Mouse (Mus musculus) CH12.LX (cell line): ENCODE results near the gene Lrguk. TPM values are rescaled to one million over a fixed set of nuclear protein-coding genes. Genes with fewer than 3 reads are reported as not detected.

Experiments
- DNase-seq: peaks from one replicate; pipeline ENCODE4 v3.0.0-alpha.2; 2013; ENCODE audit errors: extremely low read depth
- H3K27ac ChIP-seq: 2 replicates; pipeline ENCODE4 v1.5.1; 2012; ENCODE audit warnings: low read depth, mild to moderate bottlenecking, control low read depth, moderate library complexity; ENCODE audit not compliant: insufficient read depth
- H3K27me3 ChIP-seq: replicated peaks from 2 replicates; pipeline ENCODE3; 2012; ENCODE audit warnings: inconsistent platforms
- H3K36me3 ChIP-seq, 2 experiments: replicated peaks in 1 of 2; 2 replicates each; pipeline versions ENCODE3 to v1.6.1; 2012; ENCODE audit warnings: inconsistent platforms in 1 of 2, low read length in 1 of 2, mild to moderate bottlenecking in 1 of 2, mixed read lengths in 1 of 2, moderate library complexity in 1 of 2; ENCODE audit not compliant: control insufficient read depth in 1 of 2, insufficient read depth in 1 of 2
- H3K4me1 ChIP-seq, 2 experiments: 2 replicates each; pipeline ENCODE4 v1.6.1; 2012; ENCODE audit warnings: inconsistent platforms in 1 of 2, moderate library complexity in 1 of 2; ENCODE audit not compliant: insufficient read depth in 2 of 2, control insufficient read depth in 1 of 2
- H3K4me2 ChIP-seq: 2 replicates; pipeline ENCODE4 v1.6.1; 2012; ENCODE audit warnings: low read depth, mild to moderate bottlenecking, control low read depth; ENCODE audit not compliant: poor library complexity, insufficient read depth, severe bottlenecking
- H3K4me3 ChIP-seq, 3 experiments: fragments of 150-350 bp in 1 of 3; sonication (generic) in 1 of 3; replicated peaks in 1 of 3; 2 replicates each; pipeline versions ENCODE3 to v1.5.1; 2011 to 2012; ENCODE audit warnings: low read depth in 2 of 3, low read length in 2 of 3, mild to moderate bottlenecking in 2 of 3, moderate library complexity in 2 of 3, control low read depth in 1 of 3, improper control_type of control experiment in 1 of 3, inconsistent platforms in 1 of 3, mixed read lengths in 1 of 3; ENCODE audit not compliant: poor library complexity in 1 of 3
- H3K79me2 ChIP-seq: replicated peaks from 2 replicates; pipeline ENCODE4 v1.6.1; 2012; ENCODE audit warnings: mild to moderate bottlenecking, moderate library complexity; ENCODE audit not compliant: control insufficient read depth, poor library complexity, insufficient read depth, severe bottlenecking; ENCODE audit errors: extremely low read depth
- H3K9ac ChIP-seq: 2 replicates; pipeline ENCODE4 v1.6.1; 2012; ENCODE audit warnings: low read depth, mild to moderate bottlenecking, control low read depth, moderate library complexity; ENCODE audit not compliant: insufficient read depth
- H3K9me3 ChIP-seq: replicated peaks from 2 replicates; pipeline ENCODE3; 2012; ENCODE audit warnings: low read length, inconsistent platforms, mixed read lengths
- BHLHE40 ChIP-seq: IDR thresholded peaks from 2 replicates; pipeline ENCODE4 v1.6.1; 2011; ENCODE audit warnings: mild to moderate bottlenecking, low read depth, low read length, improper control_type of control experiment
- EP300 ChIP-seq: IDR thresholded peaks from 2 replicates; pipeline ENCODE4 v1.6.1; 2011; ENCODE audit warnings: low read length, improper control_type of control experiment
- IRF4 ChIP-seq: IDR thresholded peaks from 2 replicates; pipeline ENCODE4 v1.6.1; 2014; ENCODE audit warnings: low read depth, mild to moderate bottlenecking, inconsistent platforms, low read length, improper control_type of control experiment
- JUN ChIP-seq: IDR thresholded peaks from 2 replicates; pipeline ENCODE4 v1.6.1; 2011; ENCODE audit warnings: low read depth, mild to moderate bottlenecking, low read length, improper control_type of control experiment, moderate library complexity; ENCODE audit not compliant: insufficient read depth
- JUND ChIP-seq: conservative IDR thresholded peaks from 2 replicates; pipeline ENCODE4 v1.6.1; 2011; ENCODE audit warnings: low read depth, low read length, improper control_type of control experiment
- KAT2A ChIP-seq: IDR thresholded peaks from 2 replicates; pipeline ENCODE4 v1.6.1; 2012; ENCODE audit warnings: low read length, improper control_type of control experiment, inconsistent platforms; ENCODE audit not compliant: insufficient replicate concordance
- MAX ChIP-seq: IDR thresholded peaks from 2 replicates; pipeline ENCODE4 v1.6.1; 2011; ENCODE audit warnings: low read length, improper control_type of control experiment
- MAZ ChIP-seq: IDR thresholded peaks from 2 replicates; pipeline ENCODE4 v1.6.1; 2012; ENCODE audit warnings: low read depth, mild to moderate bottlenecking, inconsistent platforms, low read length, improper control_type of control experiment, moderate library complexity
- MYC ChIP-seq: IDR thresholded peaks from 2 replicates; pipeline ENCODE4 v1.6.1; 2011; ENCODE audit warnings: low read depth, mild to moderate bottlenecking, improper control_type of control experiment, low read length
- NRF1 ChIP-seq: IDR thresholded peaks from 2 replicates; pipeline ENCODE4 v1.6.1; 2014; ENCODE audit warnings: low read depth, mild to moderate bottlenecking, inconsistent platforms, low read length, improper control_type of control experiment, moderate library complexity
- POLR2A ChIP-seq: IDR thresholded peaks from 2 replicates; pipeline ENCODE4 v1.6.1; 2011; ENCODE audit warnings: low read depth, mild to moderate bottlenecking, improper control_type of control experiment, low read length
- POLR2AphosphoS2 ChIP-seq: IDR thresholded peaks from 2 replicates; pipeline ENCODE4 v1.6.1; 2011; ENCODE audit warnings: low read depth, low read length, improper control_type of control experiment
- SIN3A ChIP-seq: IDR thresholded peaks from 2 replicates; pipeline ENCODE4 v1.6.1; 2012; ENCODE audit warnings: low read length, improper control_type of control experiment, inconsistent platforms
- SMC3 ChIP-seq: IDR thresholded peaks from 2 replicates; pipeline ENCODE4 v1.6.1; 2011; ENCODE audit warnings: low read depth, low read length, improper control_type of control experiment
- UBTF ChIP-seq: IDR thresholded peaks from 2 replicates; pipeline ENCODE4 v1.6.1; 2012; ENCODE audit warnings: low read depth, mild to moderate bottlenecking, inconsistent platforms, low read length, improper control_type of control experiment, moderate library complexity
- USF2 ChIP-seq: conservative IDR thresholded peaks from 2 replicates; pipeline ENCODE4 v1.6.1; 2011; ENCODE audit warnings: low read depth, low read length, improper control_type of control experiment
- ZC3H11A ChIP-seq: IDR thresholded peaks from 2 replicates; pipeline ENCODE4 v1.6.1; 2012; ENCODE audit warnings: low read depth, mild to moderate bottlenecking, inconsistent platforms, low read length, improper control_type of control experiment
- ZMIZ1 ChIP-seq: IDR thresholded peaks from 2 replicates; pipeline ENCODE4 v1.6.1; 2012; ENCODE audit warnings: low read depth, mild to moderate bottlenecking, inconsistent platforms, low read length, improper control_type of control experiment
- ZNF384 ChIP-seq: IDR thresholded peaks from 2 replicates; pipeline ENCODE4 v1.6.1; 2012; ENCODE audit warnings: low read depth, low read length, improper control_type of control experiment, inconsistent platforms
- dilution Hi-C: fragments of 300-500 bp; cut with MboI; formaldehyde crosslinking; loops from 2 replicates; pipeline ENCODE4 v1.14.3; 2020; ENCODE audit warnings: low sequenced_read_pairs; ENCODE audit not compliant: extremely low pct_unique_long_range_greater_than_20kb, extremely low pct_ligation_motif_present
- in situ Hi-C: fragments of 300-500 bp; cut with MboI; formaldehyde crosslinking; loops from 3 replicates; pipeline ENCODE4 v1.14.3; 2019; ENCODE audit warnings: low sequenced_read_pairs, low pct_ligation_motif_present, low pct_unique_long_range_greater_than_20kb, mixed read lengths
- polyA plus RNA-seq: library from polyadenylated mRNA; unstranded; fragments of >175 nt; gene quantifications from 2 replicates; pipeline ENCODE4 v1.2.1, GENCODE M21; 2012; ENCODE audit warnings: low read depth; ENCODE audit not compliant: insufficient read length
- total RNA-seq, 2 experiments: library from RNA; depleted of rRNA; stranded (reverse); fragments of 300-350 nt in 1 of 2; fragments of >200 nt in 1 of 2; gene quantifications; 2 replicates each; pipeline ENCODE4 v1.2.3; 2012 to 2014

Gene Lrguk
- total and polyA plus RNA-seq, 3 experiments: 0.85 to 1.6 (median 1.1) TPM

DNA sequence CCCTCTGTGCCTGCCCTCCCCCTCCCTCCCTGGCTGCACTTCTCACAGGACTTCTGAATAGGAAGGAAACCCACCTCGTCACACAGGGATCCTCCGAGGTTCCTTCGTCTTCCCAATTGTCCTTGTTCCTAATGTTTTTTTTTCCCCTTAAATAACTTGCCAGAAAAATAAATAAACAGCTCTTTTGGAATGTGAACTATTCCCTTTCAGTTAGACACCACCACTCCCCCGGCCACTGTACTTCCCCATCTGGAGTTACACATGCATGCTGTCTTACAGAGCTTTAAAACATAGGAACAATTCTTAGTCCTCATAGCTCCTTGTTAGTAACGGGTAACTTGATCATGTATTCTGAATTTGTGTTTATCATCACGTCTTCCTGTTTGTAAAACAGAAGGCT is 116.8 kb downstream of the Lrguk start:
- dilution Hi-C loops: no loop called here
- no peak overlapping the region for H3K27ac ChIP-seq
- in situ Hi-C loops: no loop called here

DNA sequence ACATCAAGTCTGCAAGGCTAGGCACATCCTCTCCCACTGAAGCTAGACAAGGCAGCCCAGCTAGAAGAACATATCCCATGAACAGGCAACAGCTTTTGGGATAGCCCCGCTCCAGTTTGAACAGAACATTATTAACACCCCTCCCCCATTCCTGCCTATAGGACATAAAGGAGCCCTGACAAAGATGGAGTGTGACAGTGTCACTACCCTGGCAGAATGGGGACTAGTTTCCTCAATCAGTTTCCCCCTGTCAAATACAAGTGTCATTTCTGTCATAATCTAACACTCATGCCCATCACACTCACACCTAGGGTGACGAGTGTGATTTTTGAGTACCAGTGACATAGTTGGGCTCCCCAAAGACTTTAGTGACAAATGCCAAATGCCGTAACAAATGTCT is 118.8 kb downstream of the Lrguk start:
- Histone ChIP-seq H3K27ac (no peak overlapping the region), H3K4me2 (no peak overlapping the region), H3K79me2 (no peaks in the 10 kb centered on the region), H3K4me3 (no peak overlapping the region), H3K27me3 (no peaks in the 10 kb centered on the region), H3K9ac (no peak overlapping the region), H3K9me3 (peaks cover 8% of the 10 kb centered on the region), H3K36me3 (no peaks in the 10 kb centered on the region), H3K4me1 (peaks cover 0 to 13% of the 10 kb centered on the region in 2 experiments; a peak in 3 of 4 replicates)
- in situ Hi-C loops: no loop called here
- no peak for DNase-seq
- TF ChIP-seq POLR2AphosphoS2 (no peak), ZMIZ1 (no peak), EP300 (no peak), NRF1 (no peak), BHLHE40 (no peak), IRF4 (no peak), MAX (no peak), JUND (no peak), ZC3H11A (no peak), USF2 (no peak), SIN3A (no peak), MAZ (no peak), MYC (no peak), JUN (no peak), POLR2A (no peak), KAT2A (no peak)
- dilution Hi-C loops: no loop called here

More for the DNA sequence above, 116.8 kb downstream of the Lrguk start:
- H3K4me2 ChIP-seq: no peak overlapping the region
- no peaks in the 10 kb centered on the region for H3K79me2 ChIP-seq
- H3K36me3 ChIP-seq: no peaks in the 10 kb centered on the region
- H3K27me3 ChIP-seq: no peaks in the 10 kb centered on the region
- no peak for TF ChIP-seq SMC3
- no peak for TF ChIP-seq UBTF
- TF ChIP-seq ZNF384: no peak
- no peak for TF ChIP-seq KAT2A
- no peak overlapping the region for H3K4me3 ChIP-seq
- DNase-seq: no peak
- H3K9ac ChIP-seq: no peak overlapping the region
- H3K9me3 ChIP-seq: peaks cover 8% of the 10 kb centered on the region
- peaks cover 0 to 17% of the 10 kb centered on the region in 2 experiments; a peak in 3 of 4 replicates for H3K4me1 ChIP-seq
